Mouse (Mus musculus): ENCODE results near the gene Zfp410. TPM values are rescaled to one million over a fixed set of nuclear protein-coding genes. Genes with fewer than 3 reads are reported as not detected.

Zfp410 gene
- polyA plus RNA-seq, 1 experiment: 44.4 TPM

DNA sequence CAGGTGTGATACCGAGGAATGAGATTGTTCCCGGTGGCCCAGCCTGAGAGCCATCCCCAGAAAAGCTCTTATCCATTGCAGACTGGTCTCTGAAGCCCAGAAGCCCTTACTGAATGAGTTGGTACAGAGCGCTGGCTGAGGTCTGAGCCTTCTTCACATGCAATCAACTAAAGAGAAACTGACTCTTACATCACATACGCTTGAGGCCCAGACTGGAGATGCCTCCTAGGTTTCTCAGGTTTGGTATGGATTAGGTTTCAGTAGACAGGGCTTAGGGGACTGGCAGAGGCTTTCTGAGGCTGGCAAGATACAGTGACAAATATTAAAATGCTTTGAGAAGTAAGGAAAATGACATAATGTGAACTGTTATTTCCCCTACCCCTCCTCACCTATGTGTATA, 68.8 kb downstream of the Zfp410 start:
- Histone ChIP-seq H3K4me1 (ENCODE audit: control insufficient read depth, insufficient read depth, low read length) (no peaks in the 10 kb centered on the region), H3K4me3 (replicated peaks; ENCODE audit: insufficient read depth, low read depth, low read length) (no peak overlapping the region), H3K27ac (ENCODE audit: insufficient read depth, low read length) (no peak overlapping the region), H3K27me3 (ENCODE audit: control insufficient read depth, insufficient read depth, low read length) (no peaks in the 10 kb centered on the region)
- 95% methylated on average over 4 of the region's 4 CpGs for WGBS
- no peak for DNase-seq
- TF ChIP-seq CTCF (IDR thresholded peaks at IDR 0.05; ENCODE audit: borderline replicate concordance, insufficient read depth, low read depth, low read length): no peak
- TF ChIP-seq POLR2A (IDR thresholded peaks at IDR 0.05; ENCODE audit: borderline replicate concordance, insufficient read depth, low read length): no peak

DNA sequence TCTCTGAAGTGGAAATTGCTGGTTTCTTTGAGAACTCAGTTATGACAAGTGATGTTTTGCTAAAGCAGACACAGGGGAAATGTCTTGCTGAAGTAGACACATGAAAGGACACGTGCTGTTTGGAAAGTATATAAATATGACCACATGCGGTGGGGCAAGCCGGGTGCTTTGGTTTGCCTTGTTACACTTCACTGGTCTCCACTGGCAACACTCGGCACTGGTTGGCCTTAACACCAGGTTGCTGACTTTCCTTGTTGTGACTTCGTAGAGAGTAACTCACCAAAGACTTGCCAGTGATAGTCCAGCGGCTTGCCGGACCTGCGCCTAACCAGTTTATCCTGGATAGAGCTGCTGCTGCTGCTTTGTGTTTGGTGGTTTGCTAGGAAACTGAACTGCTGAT, 71.4 kb downstream of the Zfp410 start:
- H3K4me1 ChIP-seq (ENCODE audit: control insufficient read depth, insufficient read depth, low read length): no peaks in the 10 kb centered on the region
- no peak overlapping the region for H3K4me3 ChIP-seq (replicated peaks; ENCODE audit: insufficient read depth, low read depth, low read length)
- TF ChIP-seq POLR2A (IDR thresholded peaks at IDR 0.05; ENCODE audit: borderline replicate concordance, insufficient read depth, low read length) (no peak), CTCF (IDR thresholded peaks at IDR 0.05; ENCODE audit: borderline replicate concordance, insufficient read depth, low read depth, low read length) (no peak)
- DNase-seq: no peak
- H3K27ac ChIP-seq (ENCODE audit: insufficient read depth, low read length): no peak overlapping the region
- H3K27me3 ChIP-seq (ENCODE audit: control insufficient read depth, insufficient read depth, low read length): no peaks in the 10 kb centered on the region
- WGBS: 72% methylated on average over 8 of the region's 8 CpGs

DNA sequence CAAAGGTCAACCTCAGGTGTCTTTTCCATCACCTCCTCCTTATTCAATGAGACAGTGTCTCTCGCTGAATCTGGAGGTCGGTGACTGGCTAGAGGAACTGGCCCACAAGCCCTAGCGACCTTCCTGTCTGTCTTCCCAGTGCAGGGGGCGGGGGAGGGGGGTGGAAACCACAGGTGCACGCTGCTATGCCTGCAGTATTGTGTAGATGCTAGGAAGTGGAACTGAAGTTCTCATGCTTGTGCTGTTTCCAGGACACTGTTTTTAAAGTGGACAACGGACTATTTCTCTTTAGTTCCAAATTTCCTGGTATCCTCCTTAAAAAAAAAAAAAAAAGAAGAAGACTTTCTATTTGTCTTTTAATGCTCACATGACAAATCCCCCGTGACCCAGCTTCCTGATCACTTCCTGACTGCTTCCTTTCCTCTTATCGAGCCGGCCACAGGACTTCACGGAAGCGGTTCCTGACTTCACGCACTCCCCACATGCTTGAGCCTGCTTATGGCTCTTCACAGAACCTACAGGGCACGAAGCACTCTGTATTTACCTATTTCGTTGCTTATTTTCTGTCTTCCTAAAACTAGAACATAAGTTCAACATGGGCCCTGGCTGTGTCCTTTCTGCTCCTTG, 72.2 kb downstream of the Zfp410 start:
- Histone ChIP-seq H3K4me3 (replicated peaks; ENCODE audit: insufficient read depth, low read depth, low read length) (no peak overlapping the region), H3K27ac (ENCODE audit: insufficient read depth, low read length) (no peak overlapping the region), H3K27me3 (ENCODE audit: control insufficient read depth, insufficient read depth, low read length) (no peaks in the 10 kb centered on the region), H3K4me1 (ENCODE audit: control insufficient read depth, insufficient read depth, low read length) (no peaks in the 10 kb centered on the region)
- 76% methylated on average over 14 of the region's 14 CpGs for WGBS
- no peak for DNase-seq
- TF ChIP-seq CTCF (IDR thresholded peaks at IDR 0.05; ENCODE audit: borderline replicate concordance, insufficient read depth, low read depth, low read length) (no peak), POLR2A (IDR thresholded peaks at IDR 0.05; ENCODE audit: borderline replicate concordance, insufficient read depth, low read length) (no peak)

DNA sequence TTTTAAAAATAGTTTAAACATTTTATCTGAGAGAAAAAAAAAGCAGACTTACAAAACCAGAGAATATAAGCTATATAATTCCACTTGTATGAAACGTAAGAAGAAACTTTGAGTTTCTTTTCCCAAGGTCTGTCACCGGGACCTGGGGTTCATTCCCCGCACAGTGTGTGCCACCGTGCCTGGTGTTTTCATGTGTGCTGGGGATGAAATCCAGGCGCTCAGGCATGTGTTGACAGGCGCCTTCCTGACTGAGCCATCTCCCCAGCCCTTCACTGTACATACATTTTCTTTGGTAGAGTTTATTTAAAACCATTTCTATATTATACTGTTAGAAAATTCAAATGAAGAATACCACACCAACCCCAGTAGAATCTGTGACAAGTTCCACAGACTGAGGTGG, 73.7 kb downstream of the Zfp410 start:
- Histone ChIP-seq H3K27ac (ENCODE audit: insufficient read depth, low read length) (no peak overlapping the region), H3K27me3 (ENCODE audit: control insufficient read depth, insufficient read depth, low read length) (no peaks in the 10 kb centered on the region), H3K4me3 (replicated peaks; ENCODE audit: insufficient read depth, low read depth, low read length) (no peak overlapping the region), H3K4me1 (ENCODE audit: control insufficient read depth, insufficient read depth, low read length) (no peaks in the 10 kb centered on the region)
- no peak for DNase-seq
- 92% methylated on average over 6 of the region's 6 CpGs for WGBS
- TF ChIP-seq CTCF (IDR thresholded peaks at IDR 0.05; ENCODE audit: borderline replicate concordance, insufficient read depth, low read depth, low read length): no peak
- TF ChIP-seq POLR2A (IDR thresholded peaks at IDR 0.05; ENCODE audit: borderline replicate concordance, insufficient read depth, low read length): no peak

DNA sequence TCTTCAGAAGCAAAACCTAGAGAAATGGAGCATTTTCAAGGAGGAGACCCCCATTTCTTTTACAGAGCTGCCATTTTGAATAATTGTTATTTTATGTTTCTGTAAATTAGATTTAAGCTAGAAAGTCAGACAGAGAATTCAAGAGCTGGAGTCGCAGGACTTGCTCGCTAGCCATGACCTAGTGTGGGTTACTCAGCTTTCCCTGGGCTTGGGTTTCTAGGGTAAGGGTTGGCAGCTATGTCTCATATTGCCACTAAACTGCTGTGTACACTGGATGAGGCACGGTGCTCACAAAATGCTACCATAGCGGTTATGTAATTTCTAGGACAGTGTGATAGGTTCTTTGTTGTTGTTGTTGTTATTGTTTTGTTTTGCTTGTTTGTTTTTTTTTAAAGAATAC, 76.0 kb downstream of the Zfp410 start:
- Histone ChIP-seq H3K27ac (ENCODE audit: insufficient read depth, low read length) (no peak overlapping the region), H3K4me3 (replicated peaks; ENCODE audit: insufficient read depth, low read depth, low read length) (no peak overlapping the region), H3K27me3 (ENCODE audit: control insufficient read depth, insufficient read depth, low read length) (no peaks in the 10 kb centered on the region), H3K4me1 (ENCODE audit: control insufficient read depth, insufficient read depth, low read length) (no peaks in the 10 kb centered on the region)
- no peak for DNase-seq
- 99% methylated on average over 4 of the region's 4 CpGs for WGBS
- no peak for TF ChIP-seq CTCF (IDR thresholded peaks at IDR 0.05; ENCODE audit: borderline replicate concordance, insufficient read depth, low read depth, low read length)

Other genes starting within 250 kb of the Zfp410 start
- 1.1 and 1.3 TPM in 2 replicates for gene Acot5, start 247.5 kb upstream of the Zfp410 start, polyA plus RNA-seq (2012; rRNA removed)
- 5.5 and 6.6 TPM in 2 replicates for gene Acot6, start 216.2 kb upstream of the Zfp410 start, polyA plus RNA-seq (2012; rRNA removed)
- gene Dnal1, start 202.5 kb upstream of the Zfp410 start, polyA plus RNA-seq (2012; rRNA removed): 22.6 and 23.8 TPM in 2 replicates
- gene Pnma1, start 168.4 kb upstream of the Zfp410 start, polyA plus RNA-seq (2012; rRNA removed): 0.68 and 0.84 TPM in 2 replicates
- gene Elmsan1, start 98.0 kb upstream of the Zfp410 start, polyA plus RNA-seq (2012; rRNA removed): 8.4 and 9.7 TPM in 2 replicates
- gene Ptgr2, start 31.6 kb upstream of the Zfp410 start, polyA plus RNA-seq (2012; rRNA removed): 28.8 and 30.2 TPM in 2 replicates
- 39.9 and 45.0 TPM in 2 replicates for gene Coq6, start 44.8 kb downstream of the Zfp410 start, polyA plus RNA-seq (2012; rRNA removed)
- gene Fam161b, start 45.0 kb downstream of the Zfp410 start, polyA plus RNA-seq (2012; rRNA removed): 10.8 and 10.9 TPM in 2 replicates
- gene Entpd5, start 92.2 kb downstream of the Zfp410 start, polyA plus RNA-seq (2012; rRNA removed): 26.2 and 29.0 TPM in 2 replicates
- gene Bbof1, start 92.2 kb downstream of the Zfp410 start, polyA plus RNA-seq (2012; rRNA removed): 4.3 and 4.4 TPM in 2 replicates
- gene Rnf113a2, start 100.3 kb downstream of the Zfp410 start, polyA plus RNA-seq (2012; rRNA removed): 17.6 and 20.2 TPM in 2 replicates
- gene Aldh6a1, start 134.2 kb downstream of the Zfp410 start, polyA plus RNA-seq (2012; rRNA removed): 39.4 and 43.7 TPM in 2 replicates
- 31.1 and 34.7 TPM in 2 replicates for gene Lin52, start 134.6 kb downstream of the Zfp410 start, polyA plus RNA-seq (2012; rRNA removed)

Data from cerebellum, adult 2 months (tissue).